Mouse (Mus musculus) embryonic facial prominence, embryonic 14.5 days (tissue): Measurements from ENCODE around the gene Ttbk2. TPM values are rescaled to one million over a fixed set of nuclear protein-coding genes. Genes with fewer than 3 reads are reported as not detected.

Experiments used
- ATAC-seq: fragments of 200-750 bp; cut with Nextera tagmentation; 2 replicates; pipeline ENCODE4 v1.8.0; 2017; ENCODE audit warnings: low read depth, moderate number of reproducible peaks, moderate TSS enrichment
- DNase-seq: peaks from one replicate; pipeline ENCODE4 v3.0.0-alpha.2; 2015; ENCODE audit warnings: low spot score
- H3K27ac ChIP-seq: fragments of 300-500 bp; sonication (generic); replicated peaks from 2 replicates; pipeline ENCODE4 v1.5.1; 2014; ENCODE audit warnings: low read depth, mild to moderate bottlenecking, low read length, moderate library complexity
- H3K27me3 ChIP-seq: fragments of 300-500 bp; sonication (generic); replicated peaks from 2 replicates; pipeline ENCODE4 v1.6.1; 2014; ENCODE audit warnings: low read length; ENCODE audit not compliant: control insufficient read depth, insufficient read depth
- H3K36me3 ChIP-seq: fragments of 300-500 bp; sonication (generic); 2 replicates; pipeline ENCODE4 v1.6.1; 2014; ENCODE audit warnings: low read length, mixed read lengths; ENCODE audit not compliant: control insufficient read depth, insufficient read depth
- H3K4me1 ChIP-seq: fragments of 300-500 bp; sonication (generic); 2 replicates; pipeline ENCODE4 v1.6.1; 2014; ENCODE audit warnings: antibody characterized with exemption, low read length; ENCODE audit not compliant: control insufficient read depth, insufficient read depth
- H3K4me2 ChIP-seq: fragments of 300-500 bp; sonication (generic); 2 replicates; pipeline ENCODE4 v1.6.1; 2014; ENCODE audit warnings: low read depth, mild to moderate bottlenecking, low read length, moderate library complexity, mixed read lengths
- H3K4me3 ChIP-seq: fragments of 300-500 bp; sonication (generic); 2 replicates; pipeline ENCODE4 v1.5.1; 2014; ENCODE audit warnings: low read depth, mild to moderate bottlenecking, low read length
- H3K9ac ChIP-seq: fragments of 300-500 bp; sonication (generic); 2 replicates; pipeline ENCODE4 v1.6.1; 2014; ENCODE audit warnings: low read depth, mild to moderate bottlenecking, low read length, moderate library complexity, mixed read lengths
- H3K9me3 ChIP-seq: fragments of 300-500 bp; sonication (generic); 2 replicates; pipeline ENCODE4 v1.6.1; 2016; ENCODE audit warnings: low read length; ENCODE audit not compliant: control insufficient read depth
- WGBS: fragments of 180-500 bp; shearing (Covaris S2); extraction: QIAGEN DNeasy Blood & Tissue Kit; methylation state at CpG from one replicate; pipeline ENCODE4 v1.1.7; 2014; 5-methylcytosine and 5-hydroxymethylcytosine counted together
- polyA plus RNA-seq: library from polyadenylated mRNA; unstranded; fragments of >200 nt; fragmentation: Nextera tagmentation; extraction: Ambion mirVana; gene quantifications from 2 replicates; pipeline ENCODE4 v1.2.1, GENCODE M21; 2014

The Ttbk2 gene
- polyA plus RNA-seq, 1 experiment from 2014 or later = 5.2 TPM

GRCm38 (mm10) chr2:120835167-120835566, 15.2 kb downstream of the Ttbk2 start:
- no peak overlapping the region for H3K27ac ChIP-seq
- H3K9ac ChIP-seq = no peak overlapping the region
- no peaks in the 10 kb centered on the region for H3K4me1 ChIP-seq
- no peaks in the 10 kb centered on the region for H3K27me3 ChIP-seq
- whole genome bisulfite sequencing = 100% methylated on average over 4 of the region's 4 CpGs
- no peak overlapping the region for H3K4me2 ChIP-seq
- H3K9me3 ChIP-seq = 0 out of 2 replicates have a peak, but pooled peaks cover 11% of the 10 kb centered on the region
- 0 out of 2 replicates have a peak, but pooled peaks cover 3% of the 10 kb centered on the region for H3K36me3 ChIP-seq
- DNase-seq (no peak), ATAC-seq (no peak; the same call in 1 of the 2 replicates)
- H3K4me3 ChIP-seq = no peak overlapping the region

- no peaks in the 10 kb centered on the region for H3K27me3 ChIP-seq
- no peak overlapping the region for H3K4me2 ChIP-seq
- WGBS = 78% methylated on average over 1 of the region's 1 CpGs
- no peak overlapping the region for H3K4me3 ChIP-seq
- no peak overlapping the region for H3K27ac ChIP-seq
- ATAC-seq = no peak
- DNase-seq = no peak
- no peak overlapping the region for H3K9ac ChIP-seq
- 0 out of 2 replicates have a peak, but pooled peaks cover 4% of the 10 kb centered on the region for H3K9me3 ChIP-seq
- no peaks in the 10 kb centered on the region for H3K4me1 ChIP-seq
- no peaks in the 10 kb centered on the region for H3K36me3 ChIP-seq
These were observed 23.3 kb downstream of the Ttbk2 start for GRCm38 (mm10) chr2:120826936-120827638.

- Histone ChIP-seq H3K36me3 (peaks cover 29% of the 10 kb centered on the region), H3K27me3 (no peaks in the 10 kb centered on the region), H3K4me3 (no peak overlapping the region), H3K9ac (no peak overlapping the region), H3K27ac (no peak overlapping the region), H3K4me2 (no peak overlapping the region), H3K9me3 (no peaks in the 10 kb centered on the region), H3K4me1 (no peaks in the 10 kb centered on the region)
- DNase-seq = no peak
- 86% methylated on average over 2 of the region's 2 CpGs for WGBS
- no peak for ATAC-seq
These were observed 80.0 kb downstream of the Ttbk2 start for GRCm38 (mm10) chr2:120770265-120770935.

GRCm38 (mm10) chr2:120761922-120762321, 88.5 kb downstream of the Ttbk2 start:
- Histone ChIP-seq H3K27me3 (no peaks in the 10 kb centered on the region), H3K27ac (no peak overlapping the region), H3K9ac (no peak overlapping the region), H3K9me3 (no peaks in the 10 kb centered on the region), H3K4me1 (no peaks in the 10 kb centered on the region), H3K36me3 (peaks cover 23% of the 10 kb centered on the region), H3K4me3 (no peak overlapping the region), H3K4me2 (no peak overlapping the region)
- ATAC-seq (no peak), DNase-seq (no peak)

- no peak overlapping the region for H3K9ac ChIP-seq
- no peaks in the 10 kb centered on the region for H3K4me1 ChIP-seq
- no peak overlapping the region for H3K4me3 ChIP-seq
- H3K9me3 ChIP-seq = no peaks in the 10 kb centered on the region
- ATAC-seq (no peak), DNase-seq (no peak)
- no peak overlapping the region for H3K27ac ChIP-seq
- H3K27me3 ChIP-seq = no peaks in the 10 kb centered on the region
- 98% methylated on average over 2 of the region's 2 CpGs for WGBS
- H3K36me3 ChIP-seq = peaks cover 45% of the 10 kb centered on the region
- H3K4me2 ChIP-seq = no peak overlapping the region
These were observed 102.4 kb downstream of the Ttbk2 start for GRCm38 (mm10) chr2:120748041-120748440.

- WGBS = 100% methylated on average over 1 of the region's 1 CpGs
These were observed 104.9 kb downstream of the Ttbk2 start for GRCm38 (mm10) chr2:120745496-120745895.

GRCm38 (mm10) chr2:120731877-120732530, 118.4 kb downstream of the Ttbk2 start:
- ATAC-seq (0 out of 2 replicates have a peak, but pooled peaks have one; percentile 15), DNase-seq (no peak)
- peak overlapping the region; percentile 86 for H3K4me3 ChIP-seq
- no peaks in the 10 kb centered on the region for H3K27me3 ChIP-seq
- no peaks in the 10 kb centered on the region for H3K9me3 ChIP-seq
- peak overlapping the region; percentile 85 for H3K9ac ChIP-seq
- peaks cover 10% of the 10 kb centered on the region for H3K4me1 ChIP-seq
- 40% methylated on average over 7 of the region's 7 CpGs for whole genome bisulfite sequencing
- peak overlapping the region; percentile 91 for H3K4me2 ChIP-seq
- peak overlapping the region; percentile 91; the same call in 1 of the 2 replicates for H3K27ac ChIP-seq
- H3K36me3 ChIP-seq = peaks cover 21% of the 10 kb centered on the region

More at GRCm38 (mm10) chr2:120745496-120745895, 104.9 kb downstream of the Ttbk2 start:
- H3K27ac ChIP-seq = no peak overlapping the region
- no peaks in the 10 kb centered on the region for H3K27me3 ChIP-seq
- peaks cover 50% of the 10 kb centered on the region for H3K36me3 ChIP-seq
- H3K4me1 ChIP-seq = no peaks in the 10 kb centered on the region
- H3K4me2 ChIP-seq = no peak overlapping the region
- H3K4me3 ChIP-seq = no peak overlapping the region
- no peaks in the 10 kb centered on the region for H3K9me3 ChIP-seq
- DNase-seq = no peak
- no peak overlapping the region for H3K9ac ChIP-seq
- ATAC-seq = no peak

- peaks cover 10% of the 10 kb centered on the region for H3K4me1 ChIP-seq
- peak; percentile 96 for DNase-seq
- peak overlapping the region; percentile 85 for H3K9ac ChIP-seq
- no peaks in the 10 kb centered on the region for H3K27me3 ChIP-seq
- H3K27ac ChIP-seq = peak overlapping the region; percentile 91
- H3K4me2 ChIP-seq = peak overlapping the region; percentile 91
- WGBS = under 1% methylated on average over 32 of the region's 61 CpGs
- no peaks in the 10 kb centered on the region for H3K9me3 ChIP-seq
- H3K4me3 ChIP-seq = peak overlapping the region; percentile 86
- peak; percentile 98 for ATAC-seq
- H3K36me3 ChIP-seq = peaks cover 28% of the 10 kb centered on the region
These were observed 119.1 kb downstream of the Ttbk2 start for GRCm38 (mm10) chr2:120731167-120731862.
